Mouse (Mus musculus): ENCODE results near the gene Bag5.

DNA sequence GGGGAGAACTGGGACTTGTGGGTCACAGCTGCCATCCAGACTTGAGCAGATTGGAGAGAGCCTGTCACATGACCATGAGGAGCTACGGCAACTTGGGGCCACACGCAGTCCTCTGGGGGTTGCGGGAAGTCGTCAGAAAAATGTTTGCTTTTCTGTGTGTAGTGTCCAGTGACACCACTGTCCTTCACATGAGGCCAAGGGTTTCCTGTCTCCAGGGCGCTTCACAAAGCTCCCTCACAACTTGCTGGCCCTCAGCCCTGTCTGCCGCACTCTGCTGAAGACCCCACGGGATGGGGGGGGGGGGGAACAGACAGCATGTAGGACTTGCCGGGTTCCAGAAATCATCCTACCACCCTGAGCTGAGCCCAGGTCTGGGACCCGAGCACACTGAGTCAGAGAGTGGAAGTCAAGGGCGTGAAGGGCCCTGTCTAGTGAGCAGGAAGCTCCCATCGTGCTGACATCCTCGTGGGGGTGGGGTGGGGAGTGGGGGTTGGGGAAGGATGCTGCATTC lies 18.7 kb downstream of the Bag5 start:
- no peak for TF ChIP-seq CTCF (IDR thresholded peaks at IDR 0.05; ENCODE audit: extremely low read depth, insufficient read depth, insufficient read length, insufficient replicate concordance)
- no peak for TF ChIP-seq POLR2A (IDR thresholded peaks at IDR 0.05; ENCODE audit: low read depth, low read length)

Data from spleen, adult 2 months (tissue).